Mouse (Mus musculus): Measurements from ENCODE around the gene Tnfrsf14. TPM values are rescaled to one million over a fixed set of nuclear protein-coding genes. Genes with fewer than 3 reads are reported as not detected.
A peak's percentile ranks its signal among the peaks of the same experiment; 100 is the strongest.

Tnfrsf14 gene
- polyA plus RNA-seq, 1 experiment from 2014 or later = not detected

- no peaks in the 10 kb centered on the region for H3K9me3 ChIP-seq (ENCODE audit: control insufficient read depth, low read length)
- no peaks in the 10 kb centered on the region for H3K27me3 ChIP-seq (ENCODE audit: control insufficient read depth, insufficient read depth, low read length)
- H3K27ac ChIP-seq (replicated peaks; ENCODE audit: low read depth, low read length) = peak within 1 kb of the TSS; percentile 53
- H3K36me3 ChIP-seq (ENCODE audit: control insufficient read depth, insufficient read depth, low read length) = no peaks in the 10 kb centered on the region
- peaks cover 19% of the 10 kb centered on the region for H3K4me1 ChIP-seq (ENCODE audit: control insufficient read depth, insufficient read depth, low read length)
- WGBS = 3% methylated on average over 43 of the region's 43 CpGs
- H3K9ac ChIP-seq (replicated peaks; ENCODE audit: low read length) = peak within 1 kb of the TSS; percentile 60
- DNase-seq (peak; percentile 94), ATAC-seq (ENCODE audit: low FRiP score, low TSS enrichment) (peak; percentile 96)
- peak within 1 kb of the TSS; percentile 86 for H3K4me2 ChIP-seq (ENCODE audit: low read length)
- peak within 1 kb of the TSS; percentile 51 for H3K4me3 ChIP-seq (replicated peaks; ENCODE audit: low read depth, low read length)
Observed at GRCm38 (mm10) chr4:154898506-154899446, 29.6 kb downstream of the Tnfrsf14 start, which contains the start of gene Fam213b. TSS of gene Fam213b (minus strand) at chr4:154899135.

GRCm38 (mm10) chr4:154897676-154898465 is 30.5 kb downstream of the Tnfrsf14 start:
- ATAC-seq (ENCODE audit: low FRiP score, low TSS enrichment) = no peak
- H3K36me3 ChIP-seq (ENCODE audit: control insufficient read depth, insufficient read depth, low read length) = no peaks in the 10 kb centered on the region
- no peaks in the 10 kb centered on the region for H3K9me3 ChIP-seq (ENCODE audit: control insufficient read depth, low read length)
- H3K27me3 ChIP-seq (ENCODE audit: control insufficient read depth, insufficient read depth, low read length) = no peaks in the 10 kb centered on the region
- H3K4me3 ChIP-seq (replicated peaks; ENCODE audit: low read depth, low read length) = peak overlapping the region; percentile 51
- H3K9ac ChIP-seq (replicated peaks; ENCODE audit: low read length) = peak overlapping the region; percentile 60
- peak overlapping the region; percentile 86 for H3K4me2 ChIP-seq (ENCODE audit: low read length)
- H3K27ac ChIP-seq (replicated peaks; ENCODE audit: low read depth, low read length) = no peak overlapping the region
- no peak for DNase-seq
- 73% methylated on average over 6 of the region's 6 CpGs for WGBS
- H3K4me1 ChIP-seq (ENCODE audit: control insufficient read depth, insufficient read depth, low read length) = peaks cover 19% of the 10 kb centered on the region

- Histone ChIP-seq H3K4me1 (ENCODE audit: control insufficient read depth, insufficient read depth, low read length) (peaks cover 19% of the 10 kb centered on the region), H3K4me3 (replicated peaks; ENCODE audit: low read depth, low read length) (no peak overlapping the region), H3K27me3 (ENCODE audit: control insufficient read depth, insufficient read depth, low read length) (no peaks in the 10 kb centered on the region), H3K9ac (replicated peaks; ENCODE audit: low read length) (no peak overlapping the region), H3K4me2 (ENCODE audit: low read length) (no peak overlapping the region), H3K36me3 (ENCODE audit: control insufficient read depth, insufficient read depth, low read length) (no peaks in the 10 kb centered on the region), H3K27ac (replicated peaks; ENCODE audit: low read depth, low read length) (no peak overlapping the region), H3K9me3 (ENCODE audit: control insufficient read depth, low read length) (no peaks in the 10 kb centered on the region)
- DNase-seq (no peak), ATAC-seq (ENCODE audit: low FRiP score, low TSS enrichment) (no peak)
- 81% methylated on average over 5 of the region's 5 CpGs for WGBS
Observed at GRCm38 (mm10) chr4:154895549-154895948, 32.8 kb downstream of the Tnfrsf14 start.

- Histone ChIP-seq H3K9ac (replicated peaks; ENCODE audit: low read length) (no peak overlapping the region), H3K4me1 (ENCODE audit: control insufficient read depth, insufficient read depth, low read length) (no peaks in the 10 kb centered on the region), H3K27ac (replicated peaks; ENCODE audit: low read depth, low read length) (no peak overlapping the region), H3K27me3 (ENCODE audit: control insufficient read depth, insufficient read depth, low read length) (no peaks in the 10 kb centered on the region), H3K36me3 (ENCODE audit: control insufficient read depth, insufficient read depth, low read length) (no peaks in the 10 kb centered on the region), H3K4me2 (ENCODE audit: low read length) (no peak overlapping the region), H3K9me3 (ENCODE audit: control insufficient read depth, low read length) (no peaks in the 10 kb centered on the region), H3K4me3 (replicated peaks; ENCODE audit: low read depth, low read length) (no peak overlapping the region)
- no peak for DNase-seq
- 90% methylated on average over 14 of the region's 14 CpGs for WGBS
- ATAC-seq (ENCODE audit: low FRiP score, low TSS enrichment) = no peak
Observed at GRCm38 (mm10) chr4:154890887-154891286, 37.5 kb downstream of the Tnfrsf14 start.

GRCm38 (mm10) chr4:154887593-154888250 is 40.6 kb downstream of the Tnfrsf14 start:
- Histone ChIP-seq H3K27me3 (ENCODE audit: control insufficient read depth, insufficient read depth, low read length) (no peaks in the 10 kb centered on the region), H3K9ac (replicated peaks; ENCODE audit: low read length) (no peak overlapping the region; the same call in 1 of the 2 replicates), H3K9me3 (ENCODE audit: control insufficient read depth, low read length) (no peaks in the 10 kb centered on the region), H3K4me3 (replicated peaks; ENCODE audit: low read depth, low read length) (no peak overlapping the region), H3K36me3 (ENCODE audit: control insufficient read depth, insufficient read depth, low read length) (no peaks in the 10 kb centered on the region), H3K4me2 (ENCODE audit: low read length) (no peak overlapping the region), H3K4me1 (ENCODE audit: control insufficient read depth, insufficient read depth, low read length) (no peaks in the 10 kb centered on the region), H3K27ac (replicated peaks; ENCODE audit: low read depth, low read length) (no peak overlapping the region)
- DNase-seq = no peak
- no peak for ATAC-seq (ENCODE audit: low FRiP score, low TSS enrichment)
- 84% methylated on average over 15 of the region's 15 CpGs for WGBS

GRCm38 (mm10) chr4:154886876-154887592 is 41.3 kb downstream of the Tnfrsf14 start:
- Histone ChIP-seq H3K4me3 (replicated peaks; ENCODE audit: low read depth, low read length) (no peak overlapping the region), H3K9me3 (ENCODE audit: control insufficient read depth, low read length) (no peaks in the 10 kb centered on the region), H3K36me3 (ENCODE audit: control insufficient read depth, insufficient read depth, low read length) (no peaks in the 10 kb centered on the region), H3K27me3 (ENCODE audit: control insufficient read depth, insufficient read depth, low read length) (no peaks in the 10 kb centered on the region), H3K4me1 (ENCODE audit: control insufficient read depth, insufficient read depth, low read length) (no peaks in the 10 kb centered on the region), H3K4me2 (ENCODE audit: low read length) (no peak overlapping the region), H3K27ac (replicated peaks; ENCODE audit: low read depth, low read length) (0 out of 2 replicates have a peak overlapping the region, but pooled peaks have one; percentile 16), H3K9ac (replicated peaks; ENCODE audit: low read length) (no peak overlapping the region; the same call in 1 of the 2 replicates)
- 63% methylated on average over 13 of the region's 13 CpGs for WGBS
- DNase-seq (no peak), ATAC-seq (ENCODE audit: low FRiP score, low TSS enrichment) (no peak)

GRCm38 (mm10) chr4:154885416-154885815 is 42.9 kb downstream of the Tnfrsf14 start:
- Histone ChIP-seq H3K4me2 (ENCODE audit: low read length) (no peak overlapping the region), H3K36me3 (ENCODE audit: control insufficient read depth, insufficient read depth, low read length) (no peaks in the 10 kb centered on the region), H3K4me1 (ENCODE audit: control insufficient read depth, insufficient read depth, low read length) (no peaks in the 10 kb centered on the region), H3K27ac (replicated peaks; ENCODE audit: low read depth, low read length) (no peak overlapping the region), H3K9ac (replicated peaks; ENCODE audit: low read length) (no peak overlapping the region), H3K9me3 (ENCODE audit: control insufficient read depth, low read length) (no peaks in the 10 kb centered on the region), H3K4me3 (replicated peaks; ENCODE audit: low read depth, low read length) (no peak overlapping the region), H3K27me3 (ENCODE audit: control insufficient read depth, insufficient read depth, low read length) (no peaks in the 10 kb centered on the region)
- 82% methylated on average over 11 of the region's 11 CpGs for WGBS
- no peak for DNase-seq
- ATAC-seq (ENCODE audit: low FRiP score, low TSS enrichment) = no peak

Data from midbrain, embryonic 14.5 days (tissue).